Mouse (Mus musculus): ENCODE results near the gene Rgs11.
A peak's percentile ranks its signal among the peaks of the same experiment; 100 is the strongest.

The Rgs11 gene

GRCm38 (mm10) chr17:26232863-26233262 is 30.1 kb downstream of the Rgs11 start:
- no peak for DNase-seq

DNA sequence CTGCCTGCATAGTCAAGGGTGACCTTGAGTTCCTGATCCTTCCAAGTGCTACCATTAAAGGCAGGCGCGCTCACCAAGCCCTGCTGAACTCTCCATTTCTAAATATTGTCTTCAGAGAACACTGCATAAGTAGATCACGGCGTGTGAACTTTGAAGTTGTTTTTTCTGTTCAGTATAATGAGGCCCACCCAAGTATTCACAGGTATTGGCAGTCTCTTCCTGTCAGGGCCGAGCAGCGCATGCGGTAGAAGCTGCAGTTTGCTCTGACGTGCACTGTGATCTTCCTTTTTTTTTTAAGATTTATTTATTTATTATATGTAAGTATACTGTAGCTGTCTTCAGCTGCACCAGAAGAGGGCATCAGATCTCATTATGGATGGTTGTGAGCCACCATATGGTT is 31.6 kb downstream of the Rgs11 start:
- no peak for DNase-seq

GRCm38 (mm10) chr17:26235077-26235815 is 32.5 kb downstream of the Rgs11 start:
- no peak for DNase-seq

- DNase-seq = no peak
These were observed 34.9 kb downstream of the Rgs11 start for GRCm38 (mm10) chr17:26237667-26238066.

DNA sequence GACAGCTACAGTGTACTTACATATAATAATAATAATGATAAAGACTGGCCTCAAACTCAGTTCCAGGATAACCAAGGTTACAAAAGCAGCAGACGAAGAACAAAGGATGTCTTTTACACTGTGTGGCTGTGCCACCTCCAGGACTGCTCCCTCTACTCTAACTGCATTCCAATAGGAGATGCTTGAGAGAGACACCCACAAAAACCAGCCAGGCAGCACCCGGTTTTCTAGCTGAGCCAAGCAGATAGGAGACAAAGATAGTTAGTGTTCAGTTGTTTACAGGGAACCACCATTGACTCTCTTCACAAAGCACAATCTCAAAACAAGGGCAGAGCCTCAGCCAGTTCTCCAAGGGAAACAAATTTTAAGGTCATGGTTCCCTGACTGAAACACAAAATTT is 36.8 kb downstream of the Rgs11 start:
- no peak for DNase-seq

DNA sequence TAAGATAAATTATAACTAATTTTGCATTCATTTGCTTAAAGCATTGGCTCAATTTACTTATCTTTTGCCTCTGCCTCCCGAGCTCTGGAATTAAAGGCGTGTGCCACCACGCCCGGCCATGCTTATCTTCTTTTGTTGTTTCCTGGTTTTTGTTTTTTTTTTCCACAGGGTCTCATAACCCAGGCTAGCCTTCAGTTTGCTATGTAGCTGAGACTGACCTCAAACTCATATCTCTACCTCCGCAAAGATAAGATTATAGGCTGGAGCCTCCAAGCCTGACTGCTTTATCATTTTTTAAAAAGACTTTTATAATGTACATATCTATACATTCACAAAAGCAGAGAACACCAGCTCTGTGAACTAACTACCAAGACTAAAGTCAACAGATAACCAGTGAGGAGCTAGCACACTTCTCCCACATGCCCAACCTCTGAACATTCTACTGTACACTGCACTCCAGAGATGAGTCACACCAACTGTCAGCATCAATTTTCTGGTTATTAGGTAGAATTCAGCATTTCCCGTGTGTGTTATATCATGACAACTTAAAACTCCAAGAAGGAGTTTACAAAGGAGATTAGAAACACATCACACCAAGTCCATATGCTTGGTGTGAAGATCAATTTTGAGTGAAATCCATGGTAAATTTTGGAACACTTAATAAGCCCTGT is 37.5 kb downstream of the Rgs11 start:
- no peak for DNase-seq

DNA sequence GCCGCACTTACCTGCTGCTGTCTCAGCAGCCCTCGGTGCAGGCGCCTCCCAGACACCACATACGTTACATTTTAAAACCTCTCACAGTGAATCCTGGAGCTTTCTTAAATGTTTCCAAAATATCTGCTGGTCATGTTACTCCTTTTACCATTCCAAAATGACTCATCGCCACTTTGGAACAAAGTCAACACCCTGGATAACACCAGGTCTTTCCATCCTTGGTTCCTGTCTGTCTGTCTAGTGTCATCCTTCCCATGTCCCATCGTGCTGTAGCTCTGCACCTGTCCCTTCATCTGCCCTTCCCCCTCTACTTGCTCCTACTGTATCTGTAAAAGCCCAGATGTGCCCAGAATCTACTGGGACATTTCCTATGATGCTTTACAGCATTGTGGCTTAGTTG is 38.2 kb downstream of the Rgs11 start:
- DNase-seq = no peak

DNA sequence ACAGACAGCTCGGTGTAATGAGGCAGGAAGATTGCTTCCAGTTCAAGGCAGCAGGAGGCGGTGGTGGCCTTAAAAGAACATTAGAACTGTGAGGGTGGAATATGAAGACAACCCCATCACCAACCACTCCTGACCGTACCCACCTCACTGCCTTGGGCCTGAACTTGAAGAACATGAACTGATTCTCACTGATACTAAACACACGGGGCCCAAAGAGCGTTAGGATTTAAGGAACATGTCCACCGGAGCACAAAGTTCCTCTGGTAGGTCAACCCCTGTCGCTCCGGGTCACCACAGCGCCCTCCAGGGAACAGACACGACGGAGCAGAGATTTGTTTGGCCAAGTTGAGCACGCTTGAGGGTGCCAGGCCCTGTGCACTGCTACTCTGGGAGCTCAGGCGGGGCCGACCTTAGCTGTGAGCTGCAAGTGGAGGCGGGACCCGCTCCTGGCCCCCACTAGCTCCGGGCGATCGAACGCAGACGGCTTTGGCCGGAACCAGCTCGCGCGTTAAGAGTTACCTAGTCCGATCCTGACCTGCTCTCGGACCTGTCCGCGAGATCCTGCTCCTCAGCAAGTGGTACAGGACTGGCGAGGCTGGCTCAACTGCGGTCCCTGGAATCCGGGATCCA is 40.8 kb downstream of the Rgs11 start:
- DNase-seq = no peak

DNA sequence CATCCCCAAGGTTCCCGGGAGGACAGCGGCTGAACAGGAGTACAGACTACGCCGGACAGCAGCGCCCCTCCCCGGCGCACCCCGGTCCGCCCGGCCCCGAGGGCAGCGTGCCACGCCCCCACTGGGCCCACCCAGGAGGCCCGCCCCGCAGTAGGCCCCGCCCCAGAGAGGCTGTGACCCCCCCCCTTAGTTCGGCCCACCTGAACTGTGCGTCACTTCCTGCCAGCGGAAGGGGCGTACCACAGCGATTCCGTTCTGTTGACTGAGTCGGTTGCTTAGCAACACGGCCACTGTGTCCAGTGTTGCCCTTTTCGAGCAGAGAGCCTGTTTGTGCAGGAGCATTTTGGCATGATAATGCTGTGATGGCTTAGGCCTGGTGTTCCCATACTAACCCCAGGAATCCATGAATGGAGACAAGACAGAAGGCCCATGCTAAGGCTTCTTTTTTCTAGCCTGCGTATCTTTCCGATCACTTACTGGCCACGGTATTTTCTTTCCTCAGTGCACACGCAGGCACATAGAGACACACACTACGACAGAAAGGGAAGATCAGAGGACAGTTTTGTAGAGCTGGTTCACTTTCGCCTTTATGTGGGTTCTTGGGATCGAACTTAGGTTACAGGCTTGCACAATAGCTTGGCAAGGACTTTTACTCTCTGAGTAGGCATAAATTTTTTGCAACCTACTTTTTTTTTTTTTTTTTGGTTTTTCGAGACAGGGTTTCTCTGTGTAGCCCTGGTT is 41.5 kb downstream of the Rgs11 start, which contains the start of gene Fam234a:
Gene Fam234a, minus strand, starts transcription at position 142 of the 741 bp plus-strand sequence.
- DNase-seq = peak; percentile 90

DNA sequence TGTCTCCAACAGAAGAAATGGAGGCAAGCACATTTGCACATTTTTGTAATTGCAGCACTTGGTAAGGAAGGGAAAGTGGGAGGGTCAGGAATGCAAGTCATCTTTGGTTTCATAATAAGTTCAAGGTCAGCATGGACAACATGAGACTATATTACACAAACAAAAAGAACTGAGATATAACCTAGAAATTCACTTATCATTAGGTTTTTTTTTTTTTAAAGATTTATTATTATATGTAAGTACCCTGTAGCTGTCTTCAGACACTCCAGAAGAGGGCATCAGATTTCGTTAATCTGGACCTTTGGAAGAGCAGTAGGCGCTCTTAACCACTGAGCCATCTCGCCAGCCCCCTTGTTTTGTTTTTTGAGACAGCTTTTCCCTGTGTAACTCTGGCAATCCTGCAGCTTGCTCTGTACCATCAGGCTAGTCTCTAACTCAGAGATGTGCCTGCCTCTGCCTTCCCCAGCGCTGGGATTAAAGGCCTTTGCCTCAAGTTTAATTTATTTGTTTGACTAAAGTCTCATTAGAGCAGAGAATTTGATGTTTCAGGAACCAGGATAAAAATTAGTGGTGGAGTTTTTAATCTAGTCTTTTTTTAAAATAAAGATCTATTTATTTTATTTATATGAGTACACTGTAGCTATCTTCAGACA is 49.3 kb downstream of the Rgs11 start:
- no peak for DNase-seq

DNA sequence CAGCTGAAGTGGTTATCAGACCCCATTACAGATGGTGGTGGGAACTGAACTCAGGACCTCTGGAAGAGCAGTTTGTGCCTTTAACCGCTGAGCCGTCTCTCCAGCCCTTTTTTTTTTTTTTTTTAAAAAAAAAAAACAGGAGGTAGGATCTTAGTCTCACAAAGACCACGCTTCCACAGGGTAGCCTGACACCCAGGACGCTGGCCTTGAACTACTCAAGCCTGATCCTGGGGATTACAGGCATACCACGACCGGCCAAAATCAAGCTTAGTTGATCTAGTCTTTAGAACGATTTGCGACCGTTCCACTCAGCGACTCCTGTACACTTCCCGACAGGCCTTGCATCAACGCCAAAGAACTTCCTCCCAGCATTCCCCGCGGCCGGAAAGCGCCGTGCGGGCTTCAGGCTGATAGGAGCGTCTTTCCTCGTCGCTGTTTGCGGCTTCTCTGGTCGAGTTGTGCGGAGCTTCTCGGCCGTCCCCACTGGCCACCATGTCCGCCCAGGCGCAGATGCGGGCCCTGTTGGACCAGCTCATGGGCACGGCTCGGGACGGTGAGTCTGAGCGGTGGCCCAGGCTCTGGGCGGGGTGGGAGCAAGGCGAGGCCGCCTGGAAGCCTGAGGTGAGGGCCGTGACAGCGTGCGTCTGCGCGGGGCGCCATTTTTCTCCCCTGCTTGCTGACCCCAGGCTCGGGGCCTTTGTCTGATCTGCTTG is 49.9 kb downstream of the Rgs11 start, which contains the start of gene Luc7l:
Gene Luc7l, plus strand, starts transcription at position 358 of the 713 bp plus-strand sequence.
- peak; percentile 96 for DNase-seq

DNA sequence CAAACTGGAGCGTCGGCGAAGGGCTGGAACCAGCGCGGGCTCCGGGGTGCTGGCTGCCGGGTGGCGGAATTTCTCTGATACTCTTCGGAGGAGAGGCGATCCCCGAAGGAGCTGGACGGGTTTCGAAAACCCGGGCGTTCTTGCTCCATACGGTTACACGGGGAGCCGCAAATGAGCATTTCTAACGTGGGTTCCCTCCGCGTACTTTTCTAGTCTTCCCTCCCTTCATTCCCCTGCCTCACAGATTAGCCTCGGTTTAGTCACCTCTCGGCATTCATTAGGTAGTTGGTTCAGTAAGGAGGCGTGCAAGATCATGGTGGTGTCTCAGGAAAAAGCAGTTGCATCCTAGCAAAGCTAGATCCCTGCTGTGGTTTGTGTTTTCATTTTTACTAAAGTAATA is 50.6 kb downstream of the Rgs11 start:
- DNase-seq = no peak

DNA sequence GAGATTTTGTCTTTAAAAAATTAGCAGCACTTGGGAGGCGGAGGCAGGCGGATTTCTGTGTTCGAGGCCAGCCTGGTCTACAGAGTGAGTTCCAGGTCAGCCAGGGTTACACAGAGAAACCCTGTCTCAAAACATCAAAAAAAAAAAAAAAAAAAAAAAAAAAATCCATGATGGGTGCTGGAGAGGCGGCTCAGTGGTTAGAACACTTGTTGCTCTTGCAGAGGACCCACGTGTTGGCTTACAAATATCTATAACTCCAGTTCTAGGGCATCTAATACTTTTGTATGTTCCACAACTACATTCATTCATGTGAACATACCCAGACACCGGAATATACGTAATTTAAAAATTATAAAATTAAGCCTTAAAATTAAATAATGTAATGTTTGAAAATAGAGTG is 52.6 kb downstream of the Rgs11 start:
- no peak for DNase-seq
